Mouse (Mus musculus) embryonic fibroblast, embryonic 13.5 days (primary cell): ENCODE measurements around the gene Asb9. TPM values are rescaled to one million over a fixed set of nuclear protein-coding genes. Genes with fewer than 3 reads are reported as not detected.

Experiments used
- H3K27ac ChIP-seq: 2 replicates; pipeline ENCODE4 v1.5.1; 2012; ENCODE audit warnings: low read length, control low read depth, inconsistent platforms; ENCODE audit not compliant: insufficient read depth
- H3K4me1 ChIP-seq: 2 replicates; pipeline ENCODE4 v1.6.1; 2011; ENCODE audit warnings: low read length; ENCODE audit not compliant: control insufficient read depth, insufficient read depth
- H3K4me3 ChIP-seq: 2 replicates; pipeline ENCODE4 v1.5.1; 2011; ENCODE audit warnings: mild to moderate bottlenecking, control low read depth, low read length; ENCODE audit not compliant: insufficient read depth
- CTCF ChIP-seq: IDR thresholded peaks from 2 replicates; pipeline ENCODE4 v1.5.1; 2011; ENCODE audit warnings: mild to moderate bottlenecking, control low read depth, low read length, moderate library complexity, borderline replicate concordance; ENCODE audit not compliant: insufficient read depth
- POLR2A ChIP-seq: IDR thresholded peaks from 2 replicates; pipeline ENCODE4 v1.6.1; 2011; ENCODE audit warnings: low read depth, mild to moderate bottlenecking, control low read depth, low read length, moderate library complexity
- polyA plus RNA-seq: library from polyadenylated mRNA; stranded (reverse); fragments of >200 nt; gene quantifications from 2 replicates; pipeline ENCODE4 v1.2.4, GENCODE M21; 2011; ENCODE audit warnings: low read depth; ENCODE audit not compliant: missing spikeins, insufficient read length

Asb9 gene
- polyA plus RNA-seq, 1 experiment, result not detected

DNA sequence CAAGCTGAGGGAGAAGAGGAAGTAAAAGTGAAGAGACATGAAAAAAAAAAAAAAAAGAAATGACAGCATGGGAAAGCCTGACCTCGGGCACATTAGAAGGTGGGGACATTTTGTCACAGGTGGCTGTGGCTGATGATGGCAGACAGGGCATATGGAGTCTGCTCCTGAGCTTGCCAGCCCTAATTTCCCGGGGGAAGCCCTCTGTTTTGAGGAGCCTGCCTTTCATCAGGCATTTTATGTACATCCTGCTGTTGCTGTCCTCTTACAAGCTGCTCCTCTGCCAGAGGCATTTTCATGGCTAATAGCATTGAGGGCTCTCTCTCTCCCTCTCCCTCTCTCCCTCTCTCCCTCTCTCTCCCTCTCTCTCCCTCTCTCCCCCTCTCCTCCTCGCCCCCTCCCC lies 70.8 kb downstream of the Asb9 start:
- Histone ChIP-seq H3K27ac (no peak overlapping the region), H3K4me3 (no peak overlapping the region), H3K4me1 (no peaks in the 10 kb centered on the region)
- no peak for TF ChIP-seq POLR2A
- TF ChIP-seq CTCF, result no peak

Other genes starting within 250 kb of the Asb9 start
- not detected in 2 replicates for gene Bmx, start 248.1 kb upstream of the Asb9 start, polyA plus RNA-seq
- gene Pir, start 237.0 kb upstream of the Asb9 start, polyA plus RNA-seq, result 11.8 and 14.6 TPM in 2 replicates
- 34.7 and 58.0 TPM in 2 replicates for gene Vegfd, start 132.9 kb upstream of the Asb9 start, polyA plus RNA-seq
- 11.3 and 13.7 TPM in 2 replicates for gene Piga, start 86.5 kb upstream of the Asb9 start, polyA plus RNA-seq
- not detected in 2 replicates for gene Asb11, start 69.3 kb upstream of the Asb9 start, polyA plus RNA-seq